Mouse (Mus musculus) CH12.LX (cell line): ENCODE results near the gene Cdc42bpa. TPM values are rescaled to one million over a fixed set of nuclear protein-coding genes. Genes with fewer than 3 reads are reported as not detected.

Experiments
- DNase-seq: peaks from one replicate; pipeline ENCODE4 v3.0.0-alpha.2; 2013; ENCODE audit errors: extremely low read depth
- H3K27ac ChIP-seq: 2 replicates; pipeline ENCODE4 v1.5.1; 2012; ENCODE audit warnings: low read depth, mild to moderate bottlenecking, control low read depth, moderate library complexity; ENCODE audit not compliant: insufficient read depth
- H3K27me3 ChIP-seq: replicated peaks from 2 replicates; pipeline ENCODE3; 2012; ENCODE audit warnings: inconsistent platforms
- H3K36me3 ChIP-seq, 2 experiments: replicated peaks in 1 of 2; 2 replicates each; pipeline versions ENCODE3 to v1.6.1; 2012; ENCODE audit warnings: inconsistent platforms in 1 of 2, low read length in 1 of 2, mild to moderate bottlenecking in 1 of 2, mixed read lengths in 1 of 2, moderate library complexity in 1 of 2; ENCODE audit not compliant: control insufficient read depth in 1 of 2, insufficient read depth in 1 of 2
- H3K4me1 ChIP-seq, 2 experiments: 2 replicates each; pipeline ENCODE4 v1.6.1; 2012; ENCODE audit warnings: inconsistent platforms in 1 of 2, moderate library complexity in 1 of 2; ENCODE audit not compliant: insufficient read depth in 2 of 2, control insufficient read depth in 1 of 2
- H3K4me2 ChIP-seq: 2 replicates; pipeline ENCODE4 v1.6.1; 2012; ENCODE audit warnings: low read depth, mild to moderate bottlenecking, control low read depth; ENCODE audit not compliant: poor library complexity, insufficient read depth, severe bottlenecking
- H3K4me3 ChIP-seq, 3 experiments: fragments of 150-350 bp in 1 of 3; sonication (generic) in 1 of 3; replicated peaks in 1 of 3; 2 replicates each; pipeline versions ENCODE3 to v1.5.1; 2011 to 2012; ENCODE audit warnings: low read depth in 2 of 3, low read length in 2 of 3, mild to moderate bottlenecking in 2 of 3, moderate library complexity in 2 of 3, control low read depth in 1 of 3, improper control_type of control experiment in 1 of 3, inconsistent platforms in 1 of 3, mixed read lengths in 1 of 3; ENCODE audit not compliant: poor library complexity in 1 of 3
- H3K79me2 ChIP-seq: replicated peaks from 2 replicates; pipeline ENCODE4 v1.6.1; 2012; ENCODE audit warnings: mild to moderate bottlenecking, moderate library complexity; ENCODE audit not compliant: control insufficient read depth, poor library complexity, insufficient read depth, severe bottlenecking; ENCODE audit errors: extremely low read depth
- H3K9ac ChIP-seq: 2 replicates; pipeline ENCODE4 v1.6.1; 2012; ENCODE audit warnings: low read depth, mild to moderate bottlenecking, control low read depth, moderate library complexity; ENCODE audit not compliant: insufficient read depth
- H3K9me3 ChIP-seq: replicated peaks from 2 replicates; pipeline ENCODE3; 2012; ENCODE audit warnings: low read length, inconsistent platforms, mixed read lengths
- BHLHE40 ChIP-seq: IDR thresholded peaks from 2 replicates; pipeline ENCODE4 v1.6.1; 2011; ENCODE audit warnings: mild to moderate bottlenecking, low read depth, low read length, improper control_type of control experiment
- CHD1 ChIP-seq: IDR thresholded peaks from 2 replicates; pipeline ENCODE4 v1.6.1; 2012; ENCODE audit warnings: low read depth, low read length, improper control_type of control experiment, inconsistent platforms
- CHD2 ChIP-seq: IDR thresholded peaks from 2 replicates; pipeline ENCODE4 v1.6.1; 2011; ENCODE audit warnings: low read length, improper control_type of control experiment
- CTCF ChIP-seq, 2 experiments: IDR thresholded peaks in 1 of 2; conservative IDR thresholded peaks in 1 of 2; 2 replicates each; pipeline ENCODE4 v1.5.1; 2011 to 2012; ENCODE audit warnings: low read depth in 2 of 2, low read length in 2 of 2, improper control_type of control experiment in 1 of 2, inconsistent platforms in 1 of 2, mild to moderate bottlenecking in 1 of 2, moderate library complexity in 1 of 2
- E2F4 ChIP-seq: IDR thresholded peaks from 2 replicates; pipeline ENCODE4 v1.6.1; 2011; ENCODE audit warnings: low read depth, low read length, improper control_type of control experiment; ENCODE audit not compliant: insufficient replicate concordance
- ELF1 ChIP-seq: IDR thresholded peaks from 2 replicates; pipeline ENCODE4 v1.6.1; 2014; ENCODE audit warnings: low read depth, mild to moderate bottlenecking, inconsistent platforms, low read length, improper control_type of control experiment
- EP300 ChIP-seq: IDR thresholded peaks from 2 replicates; pipeline ENCODE4 v1.6.1; 2011; ENCODE audit warnings: low read length, improper control_type of control experiment
- ETS1 ChIP-seq: conservative IDR thresholded peaks from 2 replicates; pipeline ENCODE4 v1.6.1; 2012; ENCODE audit warnings: low read depth, mild to moderate bottlenecking, inconsistent platforms, low read length, improper control_type of control experiment, moderate library complexity
- GABPA ChIP-seq: IDR thresholded peaks from 2 replicates; pipeline ENCODE4 v1.6.1; 2012; ENCODE audit warnings: low read depth, low read length, improper control_type of control experiment, inconsistent platforms; ENCODE audit not compliant: insufficient replicate concordance
- HCFC1 ChIP-seq: IDR thresholded peaks from 2 replicates; pipeline ENCODE4 v1.6.1; 2012; ENCODE audit warnings: low read depth, mild to moderate bottlenecking, inconsistent platforms, low read length, improper control_type of control experiment
- IRF4 ChIP-seq: IDR thresholded peaks from 2 replicates; pipeline ENCODE4 v1.6.1; 2014; ENCODE audit warnings: low read depth, mild to moderate bottlenecking, inconsistent platforms, low read length, improper control_type of control experiment
- JUN ChIP-seq: IDR thresholded peaks from 2 replicates; pipeline ENCODE4 v1.6.1; 2011; ENCODE audit warnings: low read depth, mild to moderate bottlenecking, low read length, improper control_type of control experiment, moderate library complexity; ENCODE audit not compliant: insufficient read depth
- JUND ChIP-seq: conservative IDR thresholded peaks from 2 replicates; pipeline ENCODE4 v1.6.1; 2011; ENCODE audit warnings: low read depth, low read length, improper control_type of control experiment
- KAT2A ChIP-seq: IDR thresholded peaks from 2 replicates; pipeline ENCODE4 v1.6.1; 2012; ENCODE audit warnings: low read length, improper control_type of control experiment, inconsistent platforms; ENCODE audit not compliant: insufficient replicate concordance
- MAFK ChIP-seq: IDR thresholded peaks from 2 replicates; pipeline ENCODE4 v1.6.1; 2011; ENCODE audit warnings: low read length, improper control_type of control experiment; ENCODE audit not compliant: insufficient replicate concordance
- MAX ChIP-seq: IDR thresholded peaks from 2 replicates; pipeline ENCODE4 v1.6.1; 2011; ENCODE audit warnings: low read length, improper control_type of control experiment
- MAZ ChIP-seq: IDR thresholded peaks from 2 replicates; pipeline ENCODE4 v1.6.1; 2012; ENCODE audit warnings: low read depth, mild to moderate bottlenecking, inconsistent platforms, low read length, improper control_type of control experiment, moderate library complexity
- MEF2A ChIP-seq: IDR thresholded peaks from 2 replicates; pipeline ENCODE4 v1.6.1; 2014; ENCODE audit warnings: low read depth, mild to moderate bottlenecking, inconsistent platforms, low read length, improper control_type of control experiment, borderline replicate concordance
- MXI1 ChIP-seq: IDR thresholded peaks from 2 replicates; pipeline ENCODE4 v1.6.1; 2011; ENCODE audit warnings: mild to moderate bottlenecking, low read depth, low read length, improper control_type of control experiment
- MYC ChIP-seq: IDR thresholded peaks from 2 replicates; pipeline ENCODE4 v1.6.1; 2011; ENCODE audit warnings: low read depth, mild to moderate bottlenecking, improper control_type of control experiment, low read length
- NELFE ChIP-seq: IDR thresholded peaks from 2 replicates; pipeline ENCODE4 v1.6.1; 2011; ENCODE audit warnings: low read depth, low read length, improper control_type of control experiment
- NRF1 ChIP-seq: IDR thresholded peaks from 2 replicates; pipeline ENCODE4 v1.6.1; 2014; ENCODE audit warnings: low read depth, mild to moderate bottlenecking, inconsistent platforms, low read length, improper control_type of control experiment, moderate library complexity
- PAX5 ChIP-seq: IDR thresholded peaks from 2 replicates; pipeline ENCODE4 v1.6.1; 2012; ENCODE audit warnings: low read length, inconsistent platforms, mixed read lengths
- POLR2A ChIP-seq: IDR thresholded peaks from 2 replicates; pipeline ENCODE4 v1.6.1; 2011; ENCODE audit warnings: low read depth, mild to moderate bottlenecking, improper control_type of control experiment, low read length
- POLR2AphosphoS2 ChIP-seq: IDR thresholded peaks from 2 replicates; pipeline ENCODE4 v1.6.1; 2011; ENCODE audit warnings: low read depth, low read length, improper control_type of control experiment
- RAD21 ChIP-seq: IDR thresholded peaks from 2 replicates; pipeline ENCODE4 v1.6.1; 2011; ENCODE audit warnings: low read depth, mild to moderate bottlenecking, low read length, improper control_type of control experiment, moderate library complexity
- RCOR1 ChIP-seq: conservative IDR thresholded peaks from 2 replicates; pipeline ENCODE4 v1.6.1; 2012; ENCODE audit warnings: low read depth, mild to moderate bottlenecking, inconsistent platforms, low read length, improper control_type of control experiment
- SIN3A ChIP-seq: IDR thresholded peaks from 2 replicates; pipeline ENCODE4 v1.6.1; 2012; ENCODE audit warnings: low read length, improper control_type of control experiment, inconsistent platforms
- SMC3 ChIP-seq: IDR thresholded peaks from 2 replicates; pipeline ENCODE4 v1.6.1; 2011; ENCODE audit warnings: low read depth, low read length, improper control_type of control experiment
- TBP ChIP-seq: conservative IDR thresholded peaks from 2 replicates; pipeline ENCODE4 v1.6.1; 2011; ENCODE audit warnings: low read depth, low read length, improper control_type of control experiment
- TCF12 ChIP-seq: IDR thresholded peaks from 2 replicates; pipeline ENCODE4 v1.6.1; 2014; ENCODE audit warnings: low read depth, mild to moderate bottlenecking, inconsistent platforms, low read length, improper control_type of control experiment
- UBTF ChIP-seq: IDR thresholded peaks from 2 replicates; pipeline ENCODE4 v1.6.1; 2012; ENCODE audit warnings: low read depth, mild to moderate bottlenecking, inconsistent platforms, low read length, improper control_type of control experiment, moderate library complexity
- USF1 ChIP-seq: IDR thresholded peaks from 2 replicates; pipeline ENCODE4 v1.6.1; 2014; ENCODE audit warnings: low read depth, mild to moderate bottlenecking, inconsistent platforms, low read length, improper control_type of control experiment
- USF2 ChIP-seq: conservative IDR thresholded peaks from 2 replicates; pipeline ENCODE4 v1.6.1; 2011; ENCODE audit warnings: low read depth, low read length, improper control_type of control experiment
- ZC3H11A ChIP-seq: IDR thresholded peaks from 2 replicates; pipeline ENCODE4 v1.6.1; 2012; ENCODE audit warnings: low read depth, mild to moderate bottlenecking, inconsistent platforms, low read length, improper control_type of control experiment
- ZKSCAN1 ChIP-seq: IDR thresholded peaks from 2 replicates; pipeline ENCODE4 v1.6.1; 2012; ENCODE audit warnings: low read depth, inconsistent platforms, low read length, improper control_type of control experiment, borderline replicate concordance
- ZMIZ1 ChIP-seq: IDR thresholded peaks from 2 replicates; pipeline ENCODE4 v1.6.1; 2012; ENCODE audit warnings: low read depth, mild to moderate bottlenecking, inconsistent platforms, low read length, improper control_type of control experiment
- ZNF384 ChIP-seq: IDR thresholded peaks from 2 replicates; pipeline ENCODE4 v1.6.1; 2012; ENCODE audit warnings: low read depth, low read length, improper control_type of control experiment, inconsistent platforms
- dilution Hi-C: fragments of 300-500 bp; cut with MboI; formaldehyde crosslinking; loops from 2 replicates; pipeline ENCODE4 v1.14.3; 2020; ENCODE audit warnings: low sequenced_read_pairs; ENCODE audit not compliant: extremely low pct_unique_long_range_greater_than_20kb, extremely low pct_ligation_motif_present
- in situ Hi-C: fragments of 300-500 bp; cut with MboI; formaldehyde crosslinking; loops from 3 replicates; pipeline ENCODE4 v1.14.3; 2019; ENCODE audit warnings: low sequenced_read_pairs, low pct_ligation_motif_present, low pct_unique_long_range_greater_than_20kb, mixed read lengths
- polyA plus RNA-seq: library from polyadenylated mRNA; unstranded; fragments of >175 nt; gene quantifications from 2 replicates; pipeline ENCODE4 v1.2.1, GENCODE M21; 2012; ENCODE audit warnings: low read depth; ENCODE audit not compliant: insufficient read length
- total RNA-seq, 2 experiments: library from RNA; depleted of rRNA; stranded (reverse); fragments of 300-350 nt in 1 of 2; fragments of >200 nt in 1 of 2; gene quantifications; 2 replicates each; pipeline ENCODE4 v1.2.3; 2012 to 2014

Cdc42bpa gene
- total and polyA plus RNA-seq, 3 experiments = 5.3 to 9.0 (median 5.6) TPM

GRCm38 (mm10) chr1:180192866-180193265, 232.6 kb downstream of the Cdc42bpa start:
- no peak for TF ChIP-seq MAFK
- no peak for TF ChIP-seq CHD2
- no peak for TF ChIP-seq JUND
- no peak for TF ChIP-seq SMC3
- TF ChIP-seq NRF1 = no peak
- peak; percentile 15; the same call in 1 of the 2 replicates for TF ChIP-seq TCF12
- no peak for TF ChIP-seq JUN
- no peak; the same call in 1 of the 2 replicates for TF ChIP-seq POLR2A
- no peak for TF ChIP-seq MAX
- 0 out of 2 replicates have a peak, but pooled peaks have one; percentile 4 for TF ChIP-seq EP300
- TF ChIP-seq NELFE = no peak
- TF ChIP-seq IRF4 = no peak; the same call in none of the 2 replicates
- TF ChIP-seq GABPA = no peak
- no peak for TF ChIP-seq USF2
- TF ChIP-seq CTCF (conservative IDR thresholded peaks at IDR 0.05 in 1 of 2, IDR thresholded peaks at IDR 0.05 in 1 of 2; ENCODE audit: low read depth in 2 of 2, low read length in 2 of 2) = no peak
- 0 out of 2 replicates have a peak, but pooled peaks have one; percentile 62 for TF ChIP-seq UBTF
- no peak for TF ChIP-seq KAT2A
- TF ChIP-seq MXI1 = no peak
- TF ChIP-seq E2F4 = no peak
- TF ChIP-seq BHLHE40 = peak; percentile 47; the same call in 1 of the 2 replicates
- no peak for TF ChIP-seq PAX5
- TF ChIP-seq ZKSCAN1 = no peak
- TF ChIP-seq HCFC1 = no peak
- 0 out of 2 replicates have a peak, but pooled peaks have one; percentile 4 for TF ChIP-seq ETS1
- TF ChIP-seq MAZ = no peak
- TF ChIP-seq CHD1 = no peak
- TF ChIP-seq ZNF384 = peak; percentile 48
- no peak for TF ChIP-seq POLR2AphosphoS2
- no peak for TF ChIP-seq ELF1
- no peak for TF ChIP-seq MEF2A
- TF ChIP-seq USF1 = no peak
- peak; percentile 30; the same call in 1 of the 2 replicates for TF ChIP-seq TBP
- 0 out of 2 replicates have a peak, but pooled peaks have one; percentile 1 for TF ChIP-seq MYC
- TF ChIP-seq ZC3H11A = no peak
- no peak for TF ChIP-seq RAD21
- 0 out of 2 replicates have a peak, but pooled peaks have one; percentile 23 for TF ChIP-seq SIN3A
- no peak for TF ChIP-seq ZMIZ1
- TF ChIP-seq RCOR1 = no peak
- Histone ChIP-seq H3K4me1 (peaks cover 14 to 54% of the 10 kb centered on the region in 2 experiments), H3K9ac (peak overlapping the region; percentile 53), H3K36me3 (peaks cover 13 to 35% of the 10 kb centered on the region in 2 experiments), H3K27me3 (no peaks in the 10 kb centered on the region), H3K4me2 (peak overlapping the region; percentile 86), H3K79me2 (peaks cover 74% of the 10 kb centered on the region), H3K27ac (peak overlapping the region; percentile 87), H3K9me3 (peaks cover 8% of the 10 kb centered on the region), H3K4me3 (peak overlapping the region; percentile 78 to 93 (median 85))
- dilution Hi-C loops (no loop called here), in situ Hi-C loops (no loop called here)
- DNase-seq = peak; percentile 38
